Mouse (Mus musculus): ENCODE measurements around the gene Psg22.

DNA sequence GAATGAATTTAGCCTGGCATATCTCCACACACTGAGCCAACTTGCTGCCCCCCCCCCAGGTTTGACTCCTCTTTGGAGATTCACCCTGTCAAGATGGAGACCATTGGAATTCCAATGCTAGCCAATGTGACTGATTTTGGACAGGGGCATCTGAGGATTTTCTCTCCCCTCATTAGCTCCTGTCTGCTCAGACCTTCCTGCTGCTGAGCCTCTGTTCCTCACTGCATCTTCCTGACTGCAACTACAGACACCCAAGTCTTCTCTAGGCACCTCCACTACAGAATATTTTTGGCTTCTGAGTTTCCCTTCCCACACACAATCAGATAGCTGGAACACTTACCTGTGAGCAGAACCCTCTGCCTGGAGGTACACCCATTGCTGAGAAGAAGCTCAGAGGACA is 32.3 kb upstream of the Psg22 start:
- no peak for TF ChIP-seq CTCF (IDR thresholded peaks at IDR 0.05; ENCODE audit: low read depth)
- no peak for TF ChIP-seq EP300 (IDR thresholded peaks at IDR 0.05; ENCODE audit: low read depth)
